Mouse (Mus musculus) cerebellum, adult 2 months (tissue): Measurements from ENCODE around the gene Kcnab3. TPM values are rescaled to one million over a fixed set of nuclear protein-coding genes. Genes with fewer than 3 reads are reported as not detected.
A peak's percentile ranks its signal among the peaks of the same experiment; 100 is the strongest.

Experiments
- DNase-seq, 2 experiments: peaks; one replicate each; pipeline ENCODE4 v3.0.0; 2021
- H3K27ac ChIP-seq: fragments of 200-500 bp; 2 replicates; pipeline ENCODE4 v1.5.1; 2012; ENCODE audit warnings: low read length, control low read depth, inconsistent platforms; ENCODE audit not compliant: insufficient read depth
- H3K27me3 ChIP-seq: fragments of 200-500 bp; 2 replicates; pipeline ENCODE4 v1.6.1; 2012; ENCODE audit warnings: inconsistent platforms, mild to moderate bottlenecking, low read length, moderate library complexity; ENCODE audit not compliant: control insufficient read depth, insufficient read depth
- H3K4me1 ChIP-seq: fragments of 200-500 bp; 2 replicates; pipeline ENCODE4 v1.6.1; 2011; ENCODE audit warnings: low read length; ENCODE audit not compliant: control insufficient read depth, insufficient read depth
- H3K4me3 ChIP-seq: fragments of 200-500 bp; replicated peaks from 2 replicates; pipeline ENCODE3; 2011; ENCODE audit warnings: mild to moderate bottlenecking, low read depth, low read length, control low read depth; ENCODE audit not compliant: insufficient read depth
- CTCF ChIP-seq: fragments of 200-500 bp; IDR thresholded peaks from 2 replicates; pipeline ENCODE4 v1.5.1; 2011; ENCODE audit warnings: low read depth, mild to moderate bottlenecking, control low read depth, low read length, moderate library complexity, borderline replicate concordance; ENCODE audit not compliant: insufficient read depth
- POLR2A ChIP-seq: fragments of 200-500 bp; IDR thresholded peaks from 2 replicates; pipeline ENCODE4 v1.6.1; 2011; ENCODE audit warnings: low read length, control low read depth, borderline replicate concordance; ENCODE audit not compliant: insufficient read depth
- WGBS: fragments of 180-500 bp; shearing (Covaris S2); methylation state at CpG from one replicate; pipeline ENCODE4 v1.1.7; 2018; 5-methylcytosine and 5-hydroxymethylcytosine counted together
- polyA plus RNA-seq: library from polyadenylated mRNA; depleted of rRNA; stranded (reverse); fragments of >200 nt; gene quantifications from 2 replicates; pipeline ENCODE4 v1.2.3, GENCODE M21; 2012

Kcnab3 gene
- polyA plus RNA-seq, 1 experiment = 117 TPM

- Histone ChIP-seq H3K4me1 (peaks cover 6% of the 10 kb centered on the region), H3K27ac (no peak overlapping the region), H3K27me3 (no peaks in the 10 kb centered on the region), H3K4me3 (peak overlapping the region; percentile 87)
- 84% methylated on average over 6 of the region's 6 CpGs for WGBS
- DNase-seq = no peak
- TF ChIP-seq POLR2A (no peak), CTCF (no peak)
Observed at GRCm38 (mm10) chr11:69324749-69325148, 1.3 kb upstream of the Kcnab3 start.

DNA sequence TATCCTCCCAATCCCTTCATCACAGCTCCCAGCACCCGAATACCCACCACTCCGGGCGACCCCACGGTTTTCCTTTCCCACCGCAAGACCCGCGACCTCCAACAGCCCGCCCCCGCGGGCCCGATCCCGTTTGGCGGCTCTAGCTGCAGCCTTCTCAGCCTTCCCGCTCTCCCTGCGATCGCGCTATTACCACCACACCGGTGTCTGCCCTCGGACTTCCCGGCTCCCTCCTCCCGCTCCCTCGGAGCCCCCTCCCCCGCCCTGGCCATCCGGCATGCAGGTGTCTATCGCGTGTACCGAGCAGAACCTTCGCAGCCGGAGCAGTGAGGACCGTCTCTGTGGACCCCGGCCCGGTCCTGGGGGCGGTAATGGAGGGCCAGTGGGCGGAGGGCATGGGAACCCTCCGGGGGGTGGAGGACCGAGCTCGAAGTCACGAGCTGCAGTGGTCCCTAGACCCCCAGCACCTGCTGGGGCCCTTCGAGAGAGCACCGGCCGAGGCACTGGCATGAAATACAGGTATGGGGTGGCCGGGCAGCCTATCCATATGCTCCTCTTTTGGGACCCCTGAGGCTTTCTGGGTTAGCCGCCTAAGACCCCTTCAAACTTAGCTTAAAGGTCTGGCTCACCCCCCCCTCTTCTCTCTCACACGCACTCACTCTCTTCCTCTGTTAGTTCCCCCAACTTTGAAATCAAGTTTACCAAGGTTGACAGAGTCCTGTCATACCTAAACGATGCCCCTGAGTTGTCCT is 524 bp downstream of the Kcnab3 start:
- 2% methylated on average over 45 of the region's 45 CpGs for WGBS
- Histone ChIP-seq H3K27me3 (no peaks in the 10 kb centered on the region), H3K4me3 (peak overlapping the region; percentile 67), H3K4me1 (peaks cover 12% of the 10 kb centered on the region), H3K27ac (no peak overlapping the region)
- peak in 1 of 2 experiments; percentile 29 for DNase-seq
- no peak for TF ChIP-seq POLR2A
- no peak for TF ChIP-seq CTCF

DNA sequence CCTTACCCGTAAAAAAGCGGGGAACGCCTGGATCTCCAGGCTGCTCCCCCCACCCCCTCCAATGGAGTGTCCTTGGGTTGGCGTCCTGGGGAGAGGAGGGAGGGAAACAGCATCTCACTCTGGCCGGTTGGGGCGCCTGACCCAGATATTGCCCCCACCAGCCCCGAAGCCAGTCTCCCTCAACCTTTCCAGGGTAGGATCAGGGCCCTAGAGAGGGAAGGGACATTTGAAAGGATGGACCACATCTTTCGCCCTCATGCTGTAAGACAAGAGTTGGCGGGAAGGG is 1.0 kb downstream of the Kcnab3 start:
- WGBS = 38% methylated on average over 9 of the region's 9 CpGs
- DNase-seq = peak in 1 of 2 experiments; percentile 26
- TF ChIP-seq POLR2A (no peak), CTCF (no peak)
- no peak overlapping the region for H3K27ac ChIP-seq
- H3K27me3 ChIP-seq = no peaks in the 10 kb centered on the region
- H3K4me3 ChIP-seq = no peak overlapping the region
- H3K4me1 ChIP-seq = peaks cover 12% of the 10 kb centered on the region

GRCm38 (mm10) chr11:69327648-69328047 is 1.6 kb downstream of the Kcnab3 start:
- no peak for DNase-seq
- TF ChIP-seq POLR2A (no peak), CTCF (no peak)
- WGBS = 82% methylated on average over 6 of the region's 6 CpGs
- Histone ChIP-seq H3K4me1 (peaks cover 10% of the 10 kb centered on the region), H3K4me3 (no peak overlapping the region), H3K27me3 (no peaks in the 10 kb centered on the region), H3K27ac (no peak overlapping the region)

GRCm38 (mm10) chr11:69328517-69328916 is 2.5 kb downstream of the Kcnab3 start:
- no peak for TF ChIP-seq POLR2A
- TF ChIP-seq CTCF = no peak
- H3K4me3 ChIP-seq = no peak overlapping the region
- peaks cover 5% of the 10 kb centered on the region; the same call in 1 of the 2 replicates for H3K4me1 ChIP-seq
- H3K27me3 ChIP-seq = no peaks in the 10 kb centered on the region
- 96% methylated on average over 6 of the region's 6 CpGs for WGBS
- no peak for DNase-seq
- no peak overlapping the region for H3K27ac ChIP-seq

DNA sequence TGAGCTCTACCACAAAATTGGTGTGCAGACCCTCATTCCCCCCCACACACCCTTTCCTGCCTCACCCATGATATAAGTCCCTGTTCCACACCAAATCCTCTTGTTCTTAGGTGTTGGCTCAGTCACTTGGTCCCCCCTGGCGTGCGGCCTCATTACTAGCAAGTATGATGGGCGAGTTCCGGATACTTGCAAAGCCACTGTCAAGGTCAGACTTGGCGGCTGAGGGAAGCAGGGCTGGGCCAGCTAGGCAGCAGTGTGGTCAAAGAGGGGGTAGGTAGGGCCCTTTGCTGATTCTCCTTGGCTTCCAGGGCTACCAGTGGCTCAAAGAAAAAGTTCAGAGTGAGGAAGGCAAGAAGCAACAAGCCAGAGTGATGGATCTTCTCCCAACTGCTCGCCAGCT is 5.1 kb downstream of the Kcnab3 start:
- Histone ChIP-seq H3K4me1 (peaks cover 5% of the 10 kb centered on the region; the same call in 1 of the 2 replicates), H3K4me3 (no peak overlapping the region), H3K27ac (no peak overlapping the region), H3K27me3 (no peaks in the 10 kb centered on the region)
- no peak for DNase-seq
- TF ChIP-seq POLR2A = no peak
- no peak for TF ChIP-seq CTCF
- WGBS = 89% methylated on average over 6 of the region's 6 CpGs

GRCm38 (mm10) chr11:69331929-69332405 is 5.9 kb downstream of the Kcnab3 start:
- peak overlapping the region; percentile 67 for H3K27ac ChIP-seq
- TF ChIP-seq POLR2A (peak; percentile 94), CTCF (no peak)
- H3K4me1 ChIP-seq = peaks cover 5% of the 10 kb centered on the region; the same call in 1 of the 2 replicates
- DNase-seq = peak; percentile 79 to 83
- H3K4me3 ChIP-seq = peak overlapping the region; percentile 89
- WGBS = under 1% methylated on average over 24 of the region's 24 CpGs
- H3K27me3 ChIP-seq = no peaks in the 10 kb centered on the region

DNA sequence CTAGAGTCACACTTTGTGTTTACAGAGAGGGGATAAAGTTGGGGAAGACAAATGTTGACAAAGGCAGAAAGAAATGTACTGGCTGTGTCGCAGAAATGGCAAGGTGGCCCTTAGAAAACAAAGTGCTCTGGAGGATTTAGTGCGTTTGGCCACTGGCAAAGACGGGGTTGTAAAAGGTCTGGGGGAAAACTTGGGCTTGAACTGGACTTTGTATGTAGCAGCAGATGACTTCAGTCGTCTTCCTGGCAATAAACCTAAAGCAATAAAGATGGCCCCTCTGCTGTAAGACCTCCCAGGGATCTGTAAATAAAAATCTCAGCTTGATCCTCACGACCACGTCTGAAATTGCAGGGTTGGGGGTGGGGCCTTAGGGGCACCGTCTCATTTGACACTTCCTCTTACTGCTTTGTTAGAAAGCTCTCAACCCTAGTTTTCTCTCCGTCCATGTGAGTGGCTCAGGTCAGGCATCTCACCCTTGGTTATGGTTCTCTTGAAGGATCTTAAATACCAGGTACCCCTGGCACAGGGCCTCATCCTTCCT is 6.7 kb downstream of the Kcnab3 start:
- TF ChIP-seq CTCF = no peak
- no peak for TF ChIP-seq POLR2A
- Histone ChIP-seq H3K27ac (no peak overlapping the region), H3K4me1 (peaks cover 5% of the 10 kb centered on the region; the same call in 1 of the 2 replicates), H3K27me3 (no peaks in the 10 kb centered on the region), H3K4me3 (no peak overlapping the region)
- no peak for DNase-seq
- WGBS = 60% methylated on average over 8 of the region's 8 CpGs
